In genomic region chr2:152293727-152294475, GRCm38 (mm10) we compare ENCODE assay signal across 7 mouse cellular contexts. TPM values are rescaled to one million over a fixed set of nuclear protein-coding genes. Genes with fewer than 3 reads are reported as not detected.
DNase-seq lines count a peak whose midpoint lies in the region; ATAC-seq lines count a peak whose summit lies in the region.

TSS of gene Tbc1d20 (plus strand) at chr2:152293828.

- no peaks in the 10 kb centered on the region for H3K27me3 ChIP-seq in intestine, embryonic 16.5 days (replicated peaks; ENCODE audit: control insufficient read depth, insufficient read depth, low read length)
- H3K27me3 ChIP-seq in midbrain, embryonic 11.5 days (ENCODE audit: control insufficient read depth, insufficient read depth, low read length), result no peaks in the 10 kb centered on the region

- H3K4me3 ChIP-seq in intestine, embryonic 16.5 days (ENCODE audit: low read length), result peak within 1 kb of the TSS; percentile 97
- peak within 1 kb of the TSS; percentile 92 for H3K4me3 ChIP-seq in midbrain, embryonic 11.5 days (ENCODE audit: low read depth, low read length)

- WGBS in intestine, embryonic 16.5 days, result under 1% methylated on average over 67 of the region's 70 CpGs
- WGBS in midbrain, embryonic 11.5 days, result under 1% methylated on average over 57 of the region's 70 CpGs

- peak; percentile 98 for ATAC-seq in intestine, embryonic 16.5 days
- peak; percentile 98 for ATAC-seq in midbrain, embryonic 11.5 days (ENCODE audit: low FRiP score)

- DNase-seq in adrenal gland, adult 2 months, result peak; percentile 95
- DNase-seq in embryo, embryonic 11.5 days (ENCODE audit: low read depth, low spot score), result peak; percentile 90
- peak; percentile 66 to 91 for DNase-seq in gastrocnemius, postnatal 4 days (ENCODE audit: low spot score in 2 of 2)
- peak; percentile 91 to 95 for DNase-seq in left cerebral cortex, postnatal 36 days (ENCODE audit: low spot score in 2 of 2)
- DNase-seq in midbrain, embryonic 11.5 days (ENCODE audit: low spot score, missing footprints), result peak; percentile 98
- peak; percentile 90 for DNase-seq in skeletal muscle tissue, adult 2 months (ENCODE audit: low read depth, low spot score)

- H3K9ac ChIP-seq in intestine, embryonic 16.5 days (ENCODE audit: low read depth, low read length), result peak within 1 kb of the TSS; percentile 96
- H3K9ac ChIP-seq in midbrain, embryonic 11.5 days (ENCODE audit: low read length), result peak within 1 kb of the TSS; percentile 94

- H3K4me1 ChIP-seq in intestine, embryonic 16.5 days (ENCODE audit: control insufficient read depth, insufficient read depth, low read length), result peaks cover 16% of the 10 kb centered on the region
- peaks cover 8% of the 10 kb centered on the region for H3K4me1 ChIP-seq in midbrain, embryonic 11.5 days (ENCODE audit: control insufficient read depth, insufficient read depth, low read length)

- H3K9me3 ChIP-seq in intestine, embryonic 16.5 days (ENCODE audit: control insufficient read depth, low read length), result no peaks in the 10 kb centered on the region
- no peaks in the 10 kb centered on the region for H3K9me3 ChIP-seq in midbrain, embryonic 11.5 days (ENCODE audit: control insufficient read depth, low read length)

- H3K36me3 ChIP-seq in intestine, embryonic 16.5 days (ENCODE audit: control insufficient read depth, insufficient read depth, low read length), result no peaks in the 10 kb centered on the region
- H3K36me3 ChIP-seq in midbrain, embryonic 11.5 days (ENCODE audit: control insufficient read depth, insufficient read depth, low read length), result no peaks in the 10 kb centered on the region

- H3K27ac ChIP-seq in intestine, embryonic 16.5 days (ENCODE audit: low read length), result peak within 1 kb of the TSS; percentile 85
- peak within 1 kb of the TSS; percentile 44 for H3K27ac ChIP-seq in midbrain, embryonic 11.5 days (ENCODE audit: low read depth, low read length)

- intact Hi-C loops in left cerebral cortex, postnatal 36 days (cut with DNase I), result no loop called here

- H3K4me2 ChIP-seq in intestine, embryonic 16.5 days (ENCODE audit: low read depth, low read length), result peak within 1 kb of the TSS; percentile 79
- peak within 1 kb of the TSS; percentile 61 for H3K4me2 ChIP-seq in midbrain, embryonic 11.5 days

RNA-seq across cellular contexts. Expression of gene Tbc1d20, which starts in this region (rescaled TPM):
- total RNA-seq in adrenal gland, adult 2 months (2021), result 100 to 1,000 TPM; 121 to 162 TPM
- 63.3 and 69.8 TPM in 2 replicates for polyA plus RNA-seq in adrenal gland, adult 2 months (2012; rRNA removed)
- total RNA-seq in gastrocnemius, postnatal 4 days (2021), result 10 to 100 TPM; 50.3 to 50.5 TPM
- polyA plus RNA-seq in intestine, embryonic 16.5 days (2015; fragmentation: Nextera tagmentation; extraction: Ambion mirVana), result 35.8 and 37.7 TPM in 2 replicates
- total RNA-seq in left cerebral cortex, postnatal 36 days (2021), result 10 to 100 TPM; 53.6 to 57.1 TPM
- 24.2 and 25.0 TPM in 2 replicates for polyA plus RNA-seq in midbrain, embryonic 11.5 days (2014; fragmentation: Nextera tagmentation; extraction: Ambion mirVana)

Comparison
In these comparisons a context has a peak if more than half of its experiments do, and no peak if none do; other contexts are left out.
1. Peak in every context shown above with its lines: DNase-seq, ATAC-seq, H3K4me3 ChIP-seq and H3K27ac ChIP-seq.